Mouse (Mus musculus): ENCODE measurements around the gene Rrp9. TPM values are rescaled to one million over a fixed set of nuclear protein-coding genes. Genes with fewer than 3 reads are reported as not detected.

Rrp9 gene
- polyA plus RNA-seq, 1 experiment = 33.9 TPM

DNA sequence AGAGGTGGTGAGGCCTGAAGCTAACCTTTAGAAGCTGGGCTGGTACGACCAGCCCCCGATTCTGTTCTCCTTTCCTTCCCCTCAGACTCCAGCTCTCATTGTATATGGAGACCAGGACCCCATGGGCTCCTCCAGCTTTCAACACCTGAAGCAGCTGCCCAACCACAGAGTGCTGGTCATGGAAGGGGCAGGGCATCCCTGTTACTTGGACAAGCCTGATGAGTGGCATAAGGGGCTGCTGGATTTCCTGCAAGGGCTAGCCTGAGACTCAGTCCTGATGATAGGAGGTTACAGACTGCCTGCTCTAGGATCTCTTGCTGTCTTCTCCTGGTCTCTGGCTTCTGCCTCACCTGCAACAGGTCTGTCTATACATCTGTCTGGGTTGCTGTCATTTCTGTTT is 23.9 kb upstream of the Rrp9 start:
- Histone ChIP-seq H3K27ac (ENCODE audit: insufficient read depth, low read length) (no peak overlapping the region), H3K27me3 (ENCODE audit: control insufficient read depth, insufficient read depth, low read length) (no peaks in the 10 kb centered on the region), H3K4me3 (ENCODE audit: extremely low read depth, insufficient read depth, insufficient read length) (no peak overlapping the region), H3K36me3 (ENCODE audit: control insufficient read depth, insufficient read depth, low read length) (no peaks in the 10 kb centered on the region), H3K4me1 (ENCODE audit: control insufficient read depth, insufficient read depth, insufficient read length) (peaks cover 12% of the 10 kb centered on the region)
- WGBS = 39% methylated on average over 2 of the region's 2 CpGs
- no peak for TF ChIP-seq POLR2A (IDR thresholded peaks at IDR 0.05; ENCODE audit: low read depth, low read length)
- no peak for TF ChIP-seq CTCF (IDR thresholded peaks at IDR 0.05; ENCODE audit: extremely low read depth, insufficient read depth, insufficient read length, insufficient replicate concordance)
- no peak for DNase-seq (ENCODE audit: low read depth in 1 of 2, low spot score in 2 of 2)

DNA sequence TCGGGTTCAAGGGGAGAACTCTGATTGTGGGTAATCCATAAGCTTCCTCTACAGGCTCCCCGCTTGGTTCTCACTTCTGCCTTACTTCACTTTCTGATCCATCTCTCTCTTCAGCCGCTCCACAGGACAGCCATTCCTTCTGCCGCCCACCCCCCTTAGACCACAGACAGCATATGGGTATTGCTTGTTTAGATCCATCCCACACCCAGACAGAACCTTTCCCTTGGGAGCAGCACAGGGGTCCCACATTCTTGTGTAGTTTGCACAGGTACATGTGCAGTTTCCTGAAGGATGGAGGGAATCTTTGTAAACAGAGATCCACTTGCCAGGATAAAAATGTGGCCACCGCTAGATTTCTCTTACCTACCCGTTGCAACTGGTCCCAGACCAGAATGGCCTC is 23.4 kb upstream of the Rrp9 start:
- Histone ChIP-seq H3K4me3 (ENCODE audit: extremely low read depth, insufficient read depth, insufficient read length) (no peak overlapping the region), H3K27me3 (ENCODE audit: control insufficient read depth, insufficient read depth, low read length) (no peaks in the 10 kb centered on the region), H3K36me3 (ENCODE audit: control insufficient read depth, insufficient read depth, low read length) (no peaks in the 10 kb centered on the region), H3K4me1 (ENCODE audit: control insufficient read depth, insufficient read depth, insufficient read length) (peaks cover 12% of the 10 kb centered on the region), H3K27ac (ENCODE audit: insufficient read depth, low read length) (no peak overlapping the region)
- no peak for TF ChIP-seq POLR2A (IDR thresholded peaks at IDR 0.05; ENCODE audit: low read depth, low read length)
- TF ChIP-seq CTCF (IDR thresholded peaks at IDR 0.05; ENCODE audit: extremely low read depth, insufficient read depth, insufficient read length, insufficient replicate concordance) = no peak
- 70% methylated on average over 6 of the region's 6 CpGs for WGBS
- DNase-seq (ENCODE audit: low read depth in 1 of 2, low spot score in 2 of 2) = no peak

DNA sequence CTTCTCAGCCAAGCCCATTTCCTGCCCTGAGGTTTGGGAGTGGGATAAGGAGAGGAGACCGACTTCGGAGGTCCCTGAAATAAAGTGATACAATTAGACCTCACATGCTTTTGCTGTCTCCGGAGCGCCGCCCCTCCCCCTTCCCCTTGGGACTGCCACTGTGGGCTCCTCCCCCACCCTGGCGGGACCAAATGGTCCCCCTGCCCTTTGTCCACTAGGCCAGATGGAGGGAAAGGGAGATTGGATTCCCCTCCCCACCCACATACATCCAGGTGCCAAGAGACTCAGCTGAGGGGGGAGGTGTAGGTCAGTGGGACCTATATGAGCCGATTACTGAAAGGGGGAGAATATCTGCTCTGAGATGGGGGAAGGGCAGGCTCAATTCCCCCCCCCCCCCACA is 22.9 kb upstream of the Rrp9 start:
- Histone ChIP-seq H3K27me3 (ENCODE audit: control insufficient read depth, insufficient read depth, low read length) (no peaks in the 10 kb centered on the region), H3K4me3 (ENCODE audit: extremely low read depth, insufficient read depth, insufficient read length) (no peak overlapping the region), H3K4me1 (ENCODE audit: control insufficient read depth, insufficient read depth, insufficient read length) (peaks cover 9% of the 10 kb centered on the region), H3K27ac (ENCODE audit: insufficient read depth, low read length) (no peak overlapping the region), H3K36me3 (ENCODE audit: control insufficient read depth, insufficient read depth, low read length) (no peaks in the 10 kb centered on the region)
- no peak for DNase-seq (ENCODE audit: low read depth in 1 of 2, low spot score in 2 of 2)
- 68% methylated on average over 7 of the region's 7 CpGs for WGBS
- TF ChIP-seq POLR2A (IDR thresholded peaks at IDR 0.05; ENCODE audit: low read depth, low read length) = no peak
- TF ChIP-seq CTCF (IDR thresholded peaks at IDR 0.05; ENCODE audit: extremely low read depth, insufficient read depth, insufficient read length, insufficient replicate concordance) = no peak

DNA sequence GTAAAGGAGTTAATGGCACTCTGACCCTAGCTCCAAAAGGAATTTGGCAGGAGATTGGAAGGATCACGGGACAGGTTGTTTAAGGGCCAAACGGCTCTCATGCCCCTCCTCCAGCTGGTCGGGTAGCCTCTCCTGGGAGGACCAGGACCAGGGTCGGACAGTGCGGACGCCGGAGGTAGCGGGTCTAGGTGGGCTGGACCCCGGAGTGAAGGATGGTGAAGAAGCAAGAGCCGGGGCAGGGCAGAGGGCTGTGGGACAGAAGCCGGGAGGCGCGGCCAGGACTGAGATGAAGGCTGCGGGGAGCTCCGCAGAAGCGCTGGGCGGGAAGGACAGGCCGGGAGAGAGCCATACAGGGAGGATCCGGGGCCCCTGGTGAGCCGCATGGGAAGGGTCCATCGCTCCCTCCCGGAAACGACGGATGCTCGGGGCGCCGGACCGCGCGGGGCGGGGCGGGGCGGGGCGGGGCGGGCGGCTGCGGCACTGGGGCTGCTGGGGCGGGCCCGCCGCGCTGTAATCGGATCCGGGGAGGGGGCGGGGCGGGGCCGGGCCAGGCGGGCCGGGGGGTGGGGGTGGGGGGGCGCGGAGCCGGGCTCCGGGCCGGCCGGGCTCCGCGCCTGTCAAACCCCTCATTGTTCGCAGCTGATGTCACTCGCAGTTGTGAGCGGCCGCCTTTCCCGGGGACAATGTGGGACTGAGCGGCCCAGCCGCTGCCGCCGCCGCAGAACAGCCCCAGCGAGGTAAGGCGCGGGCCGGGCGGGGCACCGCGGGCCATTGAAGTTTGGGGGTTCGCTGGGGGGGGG is 22.3 kb upstream of the Rrp9 start, which contains the start of gene Pcbp4:
TSS of gene Pcbp4 (plus strand) at position 21 of the 800 bp plus-strand sequence.
- H3K27me3 ChIP-seq (ENCODE audit: control insufficient read depth, insufficient read depth, low read length) = no peaks in the 10 kb centered on the region
- H3K36me3 ChIP-seq (ENCODE audit: control insufficient read depth, insufficient read depth, low read length) = no peaks in the 10 kb centered on the region
- WGBS = 3% methylated on average over 48 of the region's 74 CpGs
- no peak for DNase-seq (ENCODE audit: low read depth in 1 of 2, low spot score in 2 of 2)
- peaks cover 4% of the 10 kb centered on the region for H3K4me1 ChIP-seq (ENCODE audit: control insufficient read depth, insufficient read depth, insufficient read length)
- TF ChIP-seq CTCF (IDR thresholded peaks at IDR 0.05; ENCODE audit: extremely low read depth, insufficient read depth, insufficient read length, insufficient replicate concordance) (no peak), POLR2A (IDR thresholded peaks at IDR 0.05; ENCODE audit: low read depth, low read length) (no peak)
- H3K27ac ChIP-seq (ENCODE audit: insufficient read depth, low read length) = no peak within 1 kb of the TSS; the same call in 1 of the 2 replicates
- H3K4me3 ChIP-seq (ENCODE audit: extremely low read depth, insufficient read depth, insufficient read length) = peak within 1 kb of the TSS; percentile 60

DNA sequence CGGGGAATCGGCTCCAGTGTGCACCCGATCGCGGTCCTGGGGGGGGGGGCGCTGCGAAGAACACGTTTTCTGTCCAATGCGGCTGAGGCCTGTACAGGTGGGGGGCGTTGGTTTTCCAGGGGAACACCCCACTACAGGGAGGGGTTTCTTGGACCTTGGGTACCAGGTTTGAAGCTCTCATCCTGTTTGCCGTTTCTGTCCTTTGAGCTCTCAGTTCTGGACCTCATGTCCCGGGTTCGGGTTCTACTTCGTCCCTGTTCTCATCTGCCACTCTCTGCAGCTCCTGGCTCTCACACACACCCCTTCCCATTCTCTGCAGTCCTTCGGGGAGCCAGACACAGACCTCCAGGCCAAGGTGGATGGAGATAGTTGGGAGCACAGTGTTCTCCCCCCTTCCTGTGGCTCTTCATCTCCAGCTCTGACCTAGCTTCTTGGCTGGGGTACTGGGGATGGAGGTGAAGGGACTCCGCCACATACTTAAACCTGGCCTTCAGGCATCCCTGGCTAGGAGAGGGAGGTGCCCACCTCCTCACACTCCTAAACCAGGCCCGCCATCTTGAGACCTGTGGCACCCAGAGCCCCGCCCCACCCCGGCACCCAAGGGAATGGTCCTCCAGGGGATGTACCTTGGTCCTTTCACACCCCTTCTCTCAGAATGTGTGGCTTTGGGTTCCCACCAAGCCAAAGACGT is 21.5 kb upstream of the Rrp9 start:
- whole genome bisulfite sequencing = 32% methylated on average over 16 of the region's 20 CpGs
- Histone ChIP-seq H3K4me3 (ENCODE audit: extremely low read depth, insufficient read depth, insufficient read length) (peak overlapping the region; percentile 54; the same call in 1 of the 2 replicates), H3K27me3 (ENCODE audit: control insufficient read depth, insufficient read depth, low read length) (no peaks in the 10 kb centered on the region), H3K4me1 (ENCODE audit: control insufficient read depth, insufficient read depth, insufficient read length) (peaks cover 4% of the 10 kb centered on the region), H3K27ac (ENCODE audit: insufficient read depth, low read length) (no peak overlapping the region), H3K36me3 (ENCODE audit: control insufficient read depth, insufficient read depth, low read length) (no peaks in the 10 kb centered on the region)
- DNase-seq (ENCODE audit: low read depth in 1 of 2, low spot score in 2 of 2) = no peak
- TF ChIP-seq CTCF (IDR thresholded peaks at IDR 0.05; ENCODE audit: extremely low read depth, insufficient read depth, insufficient read length, insufficient replicate concordance) = no peak
- no peak for TF ChIP-seq POLR2A (IDR thresholded peaks at IDR 0.05; ENCODE audit: low read depth, low read length)

DNA sequence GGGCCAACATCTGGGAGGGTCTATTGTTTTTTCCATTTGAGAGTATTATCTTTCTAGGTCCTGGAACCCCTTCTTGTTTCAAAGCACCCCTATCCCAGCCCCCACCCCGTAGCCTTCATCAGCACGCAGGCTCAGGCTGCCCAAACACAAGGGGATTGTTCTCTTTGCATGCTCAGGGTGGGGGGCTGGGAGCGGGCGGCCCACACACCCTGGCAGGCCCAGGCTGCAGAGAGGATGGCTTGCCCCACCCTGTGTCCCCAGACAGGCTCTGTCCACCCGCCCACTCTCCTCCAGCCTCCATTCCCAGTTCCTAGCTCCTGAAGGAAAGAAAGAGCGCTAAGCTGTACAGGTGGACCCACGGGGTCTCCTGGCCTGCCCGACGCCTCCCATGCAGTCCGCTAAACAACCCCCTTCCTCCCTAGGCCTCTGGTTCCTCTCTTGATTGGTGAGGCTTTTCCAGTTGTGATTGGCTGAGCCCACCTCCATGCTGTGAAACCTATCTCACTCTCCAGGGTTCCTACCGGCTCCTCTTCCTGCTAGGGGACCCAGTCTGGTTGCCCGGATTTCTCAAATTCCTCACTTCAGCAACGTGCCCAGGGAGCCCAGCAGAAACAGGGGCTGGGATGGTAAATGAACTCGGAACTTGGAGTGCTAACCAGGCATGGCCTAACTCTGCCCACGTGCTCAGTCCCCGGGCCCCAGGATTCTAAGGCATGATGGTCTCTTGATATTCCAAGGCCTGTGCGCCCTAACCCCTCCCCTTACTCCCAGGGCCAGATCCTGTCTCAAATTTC is 20.7 kb upstream of the Rrp9 start:
- 83% methylated on average over 17 of the region's 17 CpGs for WGBS

More for the DNA sequence above, 20.7 kb upstream of the Rrp9 start:
- Histone ChIP-seq H3K27ac (ENCODE audit: insufficient read depth, low read length) (no peak overlapping the region), H3K4me3 (ENCODE audit: extremely low read depth, insufficient read depth, insufficient read length) (no peak overlapping the region), H3K27me3 (ENCODE audit: control insufficient read depth, insufficient read depth, low read length) (no peaks in the 10 kb centered on the region), H3K4me1 (ENCODE audit: control insufficient read depth, insufficient read depth, insufficient read length) (peaks cover 4% of the 10 kb centered on the region), H3K36me3 (ENCODE audit: control insufficient read depth, insufficient read depth, low read length) (no peaks in the 10 kb centered on the region)
- no peak for DNase-seq (ENCODE audit: low read depth in 1 of 2, low spot score in 2 of 2)
- TF ChIP-seq CTCF (IDR thresholded peaks at IDR 0.05; ENCODE audit: extremely low read depth, insufficient read depth, insufficient read length, insufficient replicate concordance) = no peak
- TF ChIP-seq POLR2A (IDR thresholded peaks at IDR 0.05; ENCODE audit: low read depth, low read length) = no peak
